Mouse (Mus musculus): ENCODE measurements around the gene Tnfrsf8. TPM values are rescaled to one million over a fixed set of nuclear protein-coding genes. Genes with fewer than 3 reads are reported as not detected.
"Not testable (repeated sequence)": the region's sequence is repeated elsewhere in the genome, so short reads cannot be mapped to it uniquely, and the experiment has no call there.

Gene Tnfrsf8
- polyA plus RNA-seq, 1 experiment from 2014 or later = 0.58 TPM

- Histone ChIP-seq H3K27me3 (no peaks in the 10 kb centered on the region), H3K4me3 (no peak overlapping the region), H3K27ac (replicated peaks) (no peak overlapping the region), H3K9me3 (no peaks in the 10 kb centered on the region), H3K4me1 (replicated peaks) (no peaks in the 10 kb centered on the region), H3K36me3 (no peaks in the 10 kb centered on the region), H3K9ac (no peak overlapping the region), H3K4me2 (no peak overlapping the region)
- no peak for ATAC-seq (ENCODE audit: low FRiP score, low read depth)
- WGBS = 82% methylated on average over 8 of the region's 8 CpGs
Observed at GRCm38 (mm10) chr4:145322995-145323627, 8.1 kb upstream of the Tnfrsf8 start.

GRCm38 (mm10) chr4:145322211-145322610, 7.2 kb upstream of the Tnfrsf8 start:
- Histone ChIP-seq H3K4me1 (replicated peaks) (no peaks in the 10 kb centered on the region), H3K4me2 (no peak overlapping the region), H3K9me3 (no peaks in the 10 kb centered on the region), H3K4me3 (no peak overlapping the region), H3K9ac (no peak overlapping the region), H3K27me3 (no peaks in the 10 kb centered on the region), H3K36me3 (no peaks in the 10 kb centered on the region), H3K27ac (replicated peaks) (no peak overlapping the region)
- ATAC-seq (ENCODE audit: low FRiP score, low read depth) = no peak
- 96% methylated on average over 5 of the region's 5 CpGs for WGBS

- no peak overlapping the region for H3K27ac ChIP-seq (replicated peaks)
- H3K9me3 ChIP-seq = no peaks in the 10 kb centered on the region
- no peaks in the 10 kb centered on the region for H3K36me3 ChIP-seq
- H3K27me3 ChIP-seq = no peaks in the 10 kb centered on the region
- no peak for ATAC-seq (ENCODE audit: low FRiP score, low read depth)
- H3K9ac ChIP-seq = no peak overlapping the region
- WGBS = 79% methylated on average over 4 of the region's 4 CpGs
- no peak overlapping the region for H3K4me3 ChIP-seq
- no peak overlapping the region for H3K4me2 ChIP-seq
- H3K4me1 ChIP-seq (replicated peaks) = no peaks in the 10 kb centered on the region
Observed at GRCm38 (mm10) chr4:145320624-145321023, 5.7 kb upstream of the Tnfrsf8 start.

GRCm38 (mm10) chr4:145319274-145320226, 4.6 kb upstream of the Tnfrsf8 start:
- H3K9me3 ChIP-seq = no peaks in the 10 kb centered on the region

GRCm38 (mm10) chr4:145316708-145317107, 1.7 kb upstream of the Tnfrsf8 start:
- no peaks in the 10 kb centered on the region for H3K9me3 ChIP-seq
- no peak overlapping the region for H3K27ac ChIP-seq (replicated peaks)
- no peaks in the 10 kb centered on the region for H3K4me1 ChIP-seq (replicated peaks)
- WGBS = 84% methylated on average over 5 of the region's 5 CpGs
- no peak overlapping the region for H3K9ac ChIP-seq
- no peak overlapping the region for H3K4me2 ChIP-seq
- no peak for ATAC-seq (ENCODE audit: low FRiP score, low read depth)
- no peaks in the 10 kb centered on the region for H3K36me3 ChIP-seq
- H3K27me3 ChIP-seq = peaks cover 9% of the 10 kb centered on the region; the same call in 1 of the 2 replicates
- H3K4me3 ChIP-seq = no peak overlapping the region

More at GRCm38 (mm10) chr4:145319274-145320226, 4.6 kb upstream of the Tnfrsf8 start:
- ATAC-seq (ENCODE audit: low FRiP score, low read depth) = no peak
- H3K4me1 ChIP-seq (replicated peaks) = no peaks in the 10 kb centered on the region
- H3K4me2 ChIP-seq = no peak overlapping the region
- no peaks in the 10 kb centered on the region for H3K36me3 ChIP-seq
- no peak overlapping the region for H3K4me3 ChIP-seq
- H3K27me3 ChIP-seq = 0 out of 2 replicates have a peak, but pooled peaks cover 5% of the 10 kb centered on the region
- H3K27ac ChIP-seq (replicated peaks) = no peak overlapping the region
- no peak overlapping the region for H3K9ac ChIP-seq
- 76% methylated on average over 4 of the region's 4 CpGs for WGBS

- 87% methylated on average over 4 of the region's 4 CpGs for WGBS
- no peak overlapping the region for H3K4me3 ChIP-seq
- H3K27me3 ChIP-seq = peaks cover 9% of the 10 kb centered on the region; the same call in 1 of the 2 replicates
- no peaks in the 10 kb centered on the region for H3K9me3 ChIP-seq
- H3K27ac ChIP-seq (replicated peaks) = no peak overlapping the region
- no peaks in the 10 kb centered on the region for H3K36me3 ChIP-seq
- no peak for ATAC-seq (ENCODE audit: low FRiP score, low read depth)
- H3K4me1 ChIP-seq (replicated peaks) = no peaks in the 10 kb centered on the region
- H3K4me2 ChIP-seq = no peak overlapping the region
- H3K9ac ChIP-seq = no peak overlapping the region
Observed at GRCm38 (mm10) chr4:145313966-145314365, 998 bp downstream of the Tnfrsf8 start.

- Histone ChIP-seq H3K9ac (no peak overlapping the region), H3K4me2 (no peak overlapping the region), H3K9me3 (no peaks in the 10 kb centered on the region), H3K4me1 (replicated peaks) (no peaks in the 10 kb centered on the region), H3K27ac (replicated peaks) (no peak overlapping the region), H3K36me3 (no peaks in the 10 kb centered on the region), H3K4me3 (no peak overlapping the region), H3K27me3 (peaks cover 9% of the 10 kb centered on the region; the same call in 1 of the 2 replicates)
- WGBS = 90% methylated on average over 3 of the region's 3 CpGs
- no peak for ATAC-seq (ENCODE audit: low FRiP score, low read depth)
Observed at GRCm38 (mm10) chr4:145313256-145313655, 1.7 kb downstream of the Tnfrsf8 start.

- WGBS = 79% methylated on average over 7 of the region's 7 CpGs
- Histone ChIP-seq H3K4me1 (replicated peaks) (no peaks in the 10 kb centered on the region), H3K9ac (no peak overlapping the region), H3K27ac (replicated peaks) (no peak overlapping the region), H3K9me3 (no peaks in the 10 kb centered on the region), H3K36me3 (no peaks in the 10 kb centered on the region), H3K4me3 (no peak overlapping the region), H3K27me3 (peaks cover 9% of the 10 kb centered on the region; the same call in 1 of the 2 replicates), H3K4me2 (no peak overlapping the region)
- ATAC-seq (ENCODE audit: low FRiP score, low read depth) = no peak
Observed at GRCm38 (mm10) chr4:145312530-145312929, 2.4 kb downstream of the Tnfrsf8 start.

- no peak overlapping the region for H3K4me3 ChIP-seq
- no peak overlapping the region for H3K27ac ChIP-seq (replicated peaks)
Observed at GRCm38 (mm10) chr4:145310859-145311258, 4.1 kb downstream of the Tnfrsf8 start.

GRCm38 (mm10) chr4:145306422-145306821, 8.5 kb downstream of the Tnfrsf8 start:
- Histone ChIP-seq H3K4me2 (no peak overlapping the region), H3K9ac (no peak overlapping the region), H3K27ac (replicated peaks) (no peak overlapping the region), H3K4me1 (replicated peaks) (no peaks in the 10 kb centered on the region), H3K9me3 (no peaks in the 10 kb centered on the region), H3K27me3 (no peaks in the 10 kb centered on the region), H3K4me3 (no peak overlapping the region), H3K36me3 (no peaks in the 10 kb centered on the region)
- 47% methylated on average over 4 of the region's 4 CpGs for WGBS
- no peak; the same call in 1 of the 2 replicates for ATAC-seq (ENCODE audit: low FRiP score, low read depth)

More at GRCm38 (mm10) chr4:145310859-145311258, 4.1 kb downstream of the Tnfrsf8 start:
- no peak overlapping the region for H3K9ac ChIP-seq
- no peak overlapping the region for H3K4me2 ChIP-seq
- WGBS = 94% methylated on average over 2 of the region's 2 CpGs
- no peaks in the 10 kb centered on the region for H3K9me3 ChIP-seq
- no peaks in the 10 kb centered on the region for H3K36me3 ChIP-seq
- H3K27me3 ChIP-seq = peaks cover 9% of the 10 kb centered on the region; the same call in 1 of the 2 replicates
- no peaks in the 10 kb centered on the region for H3K4me1 ChIP-seq (replicated peaks)
- ATAC-seq (ENCODE audit: low FRiP score, low read depth) = no peak

GRCm38 (mm10) chr4:145305661-145306362, 9.2 kb downstream of the Tnfrsf8 start:
- not testable (repeated sequence) for ATAC-seq (ENCODE audit: low FRiP score, low read depth); H3K4me2 ChIP-seq; H3K9ac ChIP-seq; H3K9me3 ChIP-seq; H3K4me1 ChIP-seq (replicated peaks); H3K36me3 ChIP-seq; H3K27ac ChIP-seq (replicated peaks); H3K4me3 ChIP-seq; H3K27me3 ChIP-seq
- 35% methylated on average over 2 of the region's 2 CpGs for WGBS
